ENCODE assay signal across 8 mouse cellular contexts in the genomic region with DNA sequence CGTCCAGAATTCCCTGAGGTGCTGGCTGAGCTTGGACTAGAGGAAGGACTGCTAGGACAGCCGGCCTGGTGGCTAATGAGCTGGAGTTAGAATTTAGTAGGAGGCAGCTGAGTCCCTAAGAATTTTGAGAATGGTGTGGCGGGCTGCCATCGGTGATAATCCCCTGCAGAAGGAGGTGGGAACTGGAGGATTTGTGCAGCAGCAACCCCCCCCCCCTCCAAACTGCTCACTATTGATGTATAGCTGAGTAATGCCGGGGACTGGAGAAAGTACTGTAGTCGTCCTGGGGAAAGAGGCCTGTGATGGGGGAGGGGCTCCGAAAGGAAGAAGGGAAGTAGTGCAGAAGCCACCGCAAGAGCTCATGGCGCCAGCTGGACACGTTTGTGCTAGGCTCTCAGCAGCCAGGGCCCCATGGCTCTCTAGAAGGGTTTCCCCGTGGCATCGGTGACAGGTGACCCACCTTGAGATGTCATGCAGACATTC. TPM values are rescaled to one million over a fixed set of nuclear protein-coding genes. Genes with fewer than 3 reads are reported as not detected.
DNase-seq lines count a peak whose midpoint lies in the region; ATAC-seq lines count a peak whose summit lies in the region.

No protein-coding gene starts in this region.

- no peak overlapping the region for H3K9ac ChIP-seq in hindbrain, embryonic 13.5 days
- no peak overlapping the region for H3K9ac ChIP-seq in midbrain, embryonic 13.5 days (replicated peaks)

- H3K36me3 ChIP-seq in hindbrain, embryonic 13.5 days = no peaks in the 10 kb centered on the region
- H3K36me3 ChIP-seq in midbrain, embryonic 13.5 days = no peaks in the 10 kb centered on the region

- H3K4me3 ChIP-seq in hindbrain, embryonic 13.5 days = no peak overlapping the region
- no peak overlapping the region for H3K4me3 ChIP-seq in midbrain, embryonic 13.5 days (replicated peaks)

- 11% methylated on average over 12 of the region's 12 CpGs for WGBS in hindbrain, embryonic 13.5 days
- 10% methylated on average over 12 of the region's 12 CpGs for WGBS in midbrain, embryonic 13.5 days

- ATAC-seq in hindbrain, embryonic 13.5 days (ENCODE audit: low FRiP score) = no peak
- 0 out of 2 replicates have a peak, but pooled peaks have one; percentile 7 for ATAC-seq in midbrain, embryonic 13.5 days
- no peak for ATAC-seq in megakaryocyte-erythroid progenitor cell, adult 5-6 weeks (replicated peaks; ENCODE audit: low FRiP score, low TSS enrichment, poor library complexity, severe bottlenecking)

- H3K4me1 ChIP-seq in hindbrain, embryonic 13.5 days (replicated peaks) = peaks cover 29% of the 10 kb centered on the region
- H3K4me1 ChIP-seq in midbrain, embryonic 13.5 days (replicated peaks) = peaks cover 32% of the 10 kb centered on the region

- peak; percentile 48 for DNase-seq in layer of hippocampus, adult 9-11 months
- DNase-seq in layer of hippocampus, adult 18-20 months (ENCODE audit: low spot score in 2 of 2) = no peak
- DNase-seq in embryo, embryonic 9.5 days (ENCODE audit: extremely low spot score) = peak; percentile 19
- DNase-seq in spleen, adult 18-20 months = no peak
- DNase-seq in kidney, postnatal 36 days = no peak

- peak overlapping the region; percentile 95; the same call in 1 of the 2 replicates for H3K4me2 ChIP-seq in hindbrain, embryonic 13.5 days
- peak overlapping the region; percentile 94; the same call in 1 of the 2 replicates for H3K4me2 ChIP-seq in midbrain, embryonic 13.5 days (replicated peaks)

- no peak overlapping the region for H3K27ac ChIP-seq in hindbrain, embryonic 13.5 days
- H3K27ac ChIP-seq in midbrain, embryonic 13.5 days = no peak overlapping the region

- H3K27me3 ChIP-seq in hindbrain, embryonic 13.5 days = peaks cover 73% of the 10 kb centered on the region
- H3K27me3 ChIP-seq in midbrain, embryonic 13.5 days = peaks cover 77% of the 10 kb centered on the region

- H3K9me3 ChIP-seq in hindbrain, embryonic 13.5 days = no peaks in the 10 kb centered on the region
- H3K9me3 ChIP-seq in midbrain, embryonic 13.5 days = no peaks in the 10 kb centered on the region

RNA-seq across cellular contexts. Expression of gene Kcnk13, which starts 2.6 kb away (rescaled TPM):
- total RNA-seq in layer of hippocampus, adult 18-20 months (2021) = 1 to 10 TPM; 8.1 to 8.7 TPM
- 0.47 and 0.60 TPM in 2 replicates for polyA plus RNA-seq in hindbrain, embryonic 13.5 days (2015; fragmentation: Nextera tagmentation; extraction: Ambion mirVana)
- 0.27 and 0.46 TPM in 2 replicates for polyA plus RNA-seq in midbrain, embryonic 13.5 days (2015; fragmentation: Nextera tagmentation; extraction: Ambion mirVana)
- total RNA-seq in megakaryocyte-erythroid progenitor cell, adult 5-6 weeks (2014; fragmentation: Nextera tagmentation) = not detected in 2 replicates
- 0.38 TPM in 1 of 2 replicates, not detected in the other for total RNA-seq in megakaryocyte-erythroid progenitor cell, adult 5-6 weeks (2017)

Comparison
In these comparisons a context has a peak if more than half of its experiments do, and no peak if none do; other contexts are left out.
1. DNase-seq: peak in layer of hippocampus, adult 9-11 months (single experiment) and embryo, embryonic 9.5 days (single experiment); none in layer of hippocampus, adult 18-20 months (0 of 2), spleen, adult 18-20 months (0 of 2) and kidney, postnatal 36 days (0 of 2).
2. RNA of gene Kcnk13, which starts 2.6 kb away (total RNA-seq): 8.1 to 8.7 TPM in layer of hippocampus, adult 18-20 months; 0.38 TPM in megakaryocyte-erythroid progenitor cell, adult 5-6 weeks; every median in the first group is over 4 times any median in the second.